Comparison of ENCODE assay signal across 8 mouse cellular contexts in genomic region chr17:46546995-46547394, GRCm38 (mm10). TPM values are rescaled to one million over a fixed set of nuclear protein-coding genes. Genes with fewer than 3 reads are reported as not detected.
DNase-seq lines count a peak whose midpoint lies in the region; ATAC-seq lines count a peak whose summit lies in the region.

No protein-coding gene starts in this region.

- H3K4me3 ChIP-seq in intestine, embryonic 15.5 days (replicated peaks): no peak overlapping the region
- H3K4me3 ChIP-seq in intestine, embryonic 16.5 days (ENCODE audit: low read length): no peak overlapping the region
- no peak overlapping the region for H3K4me3 ChIP-seq in forebrain, embryonic 14.5 days (ENCODE audit: low read depth, low read length)
- no peak overlapping the region for H3K4me3 ChIP-seq in midbrain, embryonic 12.5 days

- no peaks in the 10 kb centered on the region for H3K27me3 ChIP-seq in intestine, embryonic 15.5 days (replicated peaks)
- no peaks in the 10 kb centered on the region for H3K27me3 ChIP-seq in intestine, embryonic 16.5 days (replicated peaks; ENCODE audit: control insufficient read depth, insufficient read depth, low read length)
- 0 out of 2 replicates have a peak, but pooled peaks cover 3% of the 10 kb centered on the region for H3K27me3 ChIP-seq in forebrain, embryonic 14.5 days (replicated peaks; ENCODE audit: control insufficient read depth, insufficient read depth, low read length)
- H3K27me3 ChIP-seq in midbrain, embryonic 12.5 days: peaks cover 21% of the 10 kb centered on the region

- peak; percentile 40 for DNase-seq in MN1 (ENCODE audit: low spot score)
- no peak for DNase-seq in forebrain, embryonic 14.5 days (ENCODE audit: low spot score)
- DNase-seq in natural killer cell, adult 2 months (ENCODE audit: low spot score in 2 of 2): no peak
- no peak for DNase-seq in c-Kit-positive CD71-positive TER-119-positive erythroid progenitor cells, embryonic 14.5 days (ENCODE audit: low spot score)

- H3K9ac ChIP-seq in intestine, embryonic 15.5 days: no peak overlapping the region
- H3K9ac ChIP-seq in intestine, embryonic 16.5 days (ENCODE audit: low read depth, low read length): no peak overlapping the region
- peak overlapping the region; percentile 86; the same call in 1 of the 2 replicates for H3K9ac ChIP-seq in forebrain, embryonic 14.5 days (ENCODE audit: low read length)
- H3K9ac ChIP-seq in midbrain, embryonic 12.5 days (replicated peaks): no peak overlapping the region

- 37% methylated on average over 8 of the region's 8 CpGs for WGBS in intestine, embryonic 15.5 days
- WGBS in intestine, embryonic 16.5 days: 40% methylated on average over 8 of the region's 8 CpGs
- 5% methylated on average over 8 of the region's 8 CpGs for WGBS in forebrain, embryonic 14.5 days
- WGBS in midbrain, embryonic 12.5 days: 12% methylated on average over 8 of the region's 8 CpGs

- ATAC-seq in intestine, embryonic 15.5 days: no peak
- no peak for ATAC-seq in intestine, embryonic 16.5 days
- ATAC-seq in forebrain, embryonic 14.5 days: no peak
- no peak for ATAC-seq in midbrain, embryonic 12.5 days (ENCODE audit: low FRiP score, low read depth)
- no peak for ATAC-seq in erythroid progenitor cell, adult 5-6 weeks (replicated peaks; ENCODE audit: low FRiP score, poor library complexity, severe bottlenecking)

- H3K4me1 ChIP-seq in intestine, embryonic 15.5 days (replicated peaks): peaks cover 21% of the 10 kb centered on the region
- H3K4me1 ChIP-seq in intestine, embryonic 16.5 days (ENCODE audit: control insufficient read depth, insufficient read depth, low read length): peaks cover 14% of the 10 kb centered on the region
- peaks cover 7% of the 10 kb centered on the region; the same call in 1 of the 2 replicates for H3K4me1 ChIP-seq in forebrain, embryonic 14.5 days (ENCODE audit: control insufficient read depth, insufficient read depth, low read length)
- H3K4me1 ChIP-seq in midbrain, embryonic 12.5 days: peaks cover 26% of the 10 kb centered on the region

- H3K4me2 ChIP-seq in intestine, embryonic 15.5 days (replicated peaks): 0 out of 2 replicates have a peak overlapping the region, but pooled peaks have one; percentile 95
- H3K4me2 ChIP-seq in intestine, embryonic 16.5 days (ENCODE audit: low read depth, low read length): no peak overlapping the region
- H3K4me2 ChIP-seq in forebrain, embryonic 14.5 days (ENCODE audit: low read length): peak overlapping the region; percentile 85
- peak overlapping the region; percentile 76 for H3K4me2 ChIP-seq in midbrain, embryonic 12.5 days (replicated peaks)

- H3K27ac ChIP-seq in intestine, embryonic 15.5 days: no peak overlapping the region
- H3K27ac ChIP-seq in intestine, embryonic 16.5 days (ENCODE audit: low read length): no peak overlapping the region
- H3K27ac ChIP-seq in forebrain, embryonic 14.5 days (ENCODE audit: low read depth, low read length): no peak overlapping the region
- H3K27ac ChIP-seq in midbrain, embryonic 12.5 days (replicated peaks): no peak overlapping the region

- no peaks in the 10 kb centered on the region for H3K9me3 ChIP-seq in intestine, embryonic 15.5 days
- no peaks in the 10 kb centered on the region for H3K9me3 ChIP-seq in intestine, embryonic 16.5 days (ENCODE audit: control insufficient read depth, low read length)
- H3K9me3 ChIP-seq in forebrain, embryonic 14.5 days (replicated peaks; ENCODE audit: control insufficient read depth, low read length): no peaks in the 10 kb centered on the region
- H3K9me3 ChIP-seq in midbrain, embryonic 12.5 days: no peaks in the 10 kb centered on the region

- H3K36me3 ChIP-seq in intestine, embryonic 15.5 days: peaks cover 29% of the 10 kb centered on the region
- H3K36me3 ChIP-seq in intestine, embryonic 16.5 days (ENCODE audit: control insufficient read depth, insufficient read depth, low read length): peaks cover 22% of the 10 kb centered on the region
- H3K36me3 ChIP-seq in forebrain, embryonic 14.5 days (ENCODE audit: control insufficient read depth, insufficient read depth, low read length): peaks cover 49% of the 10 kb centered on the region
- peaks cover 38% of the 10 kb centered on the region for H3K36me3 ChIP-seq in midbrain, embryonic 12.5 days

RNA-seq across cellular contexts. Expression of gene Cul9, which starts 0.8 kb away (rescaled TPM):
- polyA plus RNA-seq in intestine, embryonic 15.5 days (2015; fragmentation: Nextera tagmentation; extraction: Ambion mirVana): 2.8 and 3.4 TPM in 2 replicates
- polyA plus RNA-seq in intestine, embryonic 16.5 days (2015; fragmentation: Nextera tagmentation; extraction: Ambion mirVana): 2.8 and 3.0 TPM in 2 replicates
- 7.6 and 10.8 TPM in 2 replicates for polyA plus RNA-seq in forebrain, embryonic 14.5 days (2014; fragmentation: Nextera tagmentation; extraction: Ambion mirVana)
- polyA plus RNA-seq in midbrain, embryonic 12.5 days (2016; fragmentation: Nextera tagmentation; extraction: Ambion mirVana): 14.3 and 15.2 TPM in 2 replicates
- 0.42 and 5.8 TPM in 2 replicates for total RNA-seq in erythroid progenitor cell, adult 5-6 weeks (2015; ENCODE audit: low replicate concordance)
- 0.26 TPM in 1 of 2 replicates, not detected in the other for total RNA-seq in erythroid progenitor cell, adult 5-6 weeks (2017; ENCODE audit: low replicate concordance)

RNA-seq across cellular contexts. Expression of gene Srf, which starts 9.0 kb away (rescaled TPM):
- polyA plus RNA-seq in intestine, embryonic 15.5 days (2015; fragmentation: Nextera tagmentation; extraction: Ambion mirVana): 7.6 and 8.9 TPM in 2 replicates
- polyA plus RNA-seq in intestine, embryonic 16.5 days (2015; fragmentation: Nextera tagmentation; extraction: Ambion mirVana): 4.9 and 5.9 TPM in 2 replicates
- 4.6 and 4.7 TPM in 2 replicates for polyA plus RNA-seq in forebrain, embryonic 14.5 days (2014; fragmentation: Nextera tagmentation; extraction: Ambion mirVana)
- polyA plus RNA-seq in midbrain, embryonic 12.5 days (2016; fragmentation: Nextera tagmentation; extraction: Ambion mirVana): 6.6 and 8.1 TPM in 2 replicates
- total RNA-seq in erythroid progenitor cell, adult 5-6 weeks (2015; ENCODE audit: low replicate concordance): 12.2 and 23.8 TPM in 2 replicates
- total RNA-seq in erythroid progenitor cell, adult 5-6 weeks (2017; ENCODE audit: low replicate concordance): 7.2 and 9.9 TPM in 2 replicates

RNA-seq across cellular contexts. Expression of gene Dnph1, which starts 50.5 kb away (rescaled TPM):
- polyA plus RNA-seq in intestine, embryonic 15.5 days (2015; fragmentation: Nextera tagmentation; extraction: Ambion mirVana): 48.7 and 48.9 TPM in 2 replicates
- 40.4 and 45.1 TPM in 2 replicates for polyA plus RNA-seq in intestine, embryonic 16.5 days (2015; fragmentation: Nextera tagmentation; extraction: Ambion mirVana)
- 33.0 and 41.6 TPM in 2 replicates for polyA plus RNA-seq in forebrain, embryonic 14.5 days (2014; fragmentation: Nextera tagmentation; extraction: Ambion mirVana)
- polyA plus RNA-seq in midbrain, embryonic 12.5 days (2016; fragmentation: Nextera tagmentation; extraction: Ambion mirVana): 53.1 and 58.0 TPM in 2 replicates
- 3.8 and 5.0 TPM in 2 replicates for total RNA-seq in erythroid progenitor cell, adult 5-6 weeks (2015; ENCODE audit: low replicate concordance)
- total RNA-seq in erythroid progenitor cell, adult 5-6 weeks (2017; ENCODE audit: low replicate concordance): 0.64 and 1.9 TPM in 2 replicates

RNA-seq across cellular contexts. Expression of gene Ttbk1, which starts 59.5 kb away (rescaled TPM):
- 0.24 and 0.26 TPM in 2 replicates for polyA plus RNA-seq in intestine, embryonic 15.5 days (2015; fragmentation: Nextera tagmentation; extraction: Ambion mirVana)
- polyA plus RNA-seq in intestine, embryonic 16.5 days (2015; fragmentation: Nextera tagmentation; extraction: Ambion mirVana): 0.15 and 0.16 TPM in 2 replicates
- 3.8 and 4.8 TPM in 2 replicates for polyA plus RNA-seq in forebrain, embryonic 14.5 days (2014; fragmentation: Nextera tagmentation; extraction: Ambion mirVana)
- 5.0 and 5.5 TPM in 2 replicates for polyA plus RNA-seq in midbrain, embryonic 12.5 days (2016; fragmentation: Nextera tagmentation; extraction: Ambion mirVana)
- total RNA-seq in erythroid progenitor cell, adult 5-6 weeks (2015; ENCODE audit: low replicate concordance): not detected in 2 replicates
- total RNA-seq in erythroid progenitor cell, adult 5-6 weeks (2017; ENCODE audit: low replicate concordance): not detected in 2 replicates
